Mouse (Mus musculus): ENCODE results near the gene Zfp706. TPM values are rescaled to one million over a fixed set of nuclear protein-coding genes. Genes with fewer than 3 reads are reported as not detected.

Zfp706 gene
- total and polyA plus RNA-seq, 2 experiments from 2014 or later: 48.7 to 541 TPM

- Histone ChIP-seq H3K4me1 (ENCODE audit: control insufficient read depth, insufficient read depth) (no peaks in the 10 kb centered on the region), H3K4me3 (ENCODE audit: low read depth, low read length) (no peak overlapping the region), H3K27me3 (ENCODE audit: control insufficient read depth, insufficient read depth, low read length) (no peaks in the 10 kb centered on the region), H3K9me3 (replicated peaks; ENCODE audit: control insufficient read depth, low read length) (no peaks in the 10 kb centered on the region), H3K9ac (replicated peaks; ENCODE audit: low read depth, low read length) (no peak overlapping the region), H3K36me3 (replicated peaks; ENCODE audit: control insufficient read depth, insufficient read depth, low read length) (no peaks in the 10 kb centered on the region), H3K4me2 (ENCODE audit: low read depth, low read length) (no peak overlapping the region), H3K27ac (ENCODE audit: low read depth) (no peak overlapping the region)
- no peak for TF ChIP-seq EP300 (IDR thresholded peaks at IDR 0.05; ENCODE audit: low read depth)
- no peak for TF ChIP-seq CTCF (IDR thresholded peaks at IDR 0.05; ENCODE audit: low read depth)
- WGBS: 60% methylated on average over 2 of the region's 2 CpGs
- DNase-seq (ENCODE audit: low spot score): no peak
- ATAC-seq (ENCODE audit: insufficient read depth, low read depth): no peak
Observed at GRCm38 (mm10) chr15:36950258-36950657, 57.3 kb downstream of the Zfp706 start.

- no peak overlapping the region for H3K4me3 ChIP-seq (ENCODE audit: low read depth, low read length)
- H3K36me3 ChIP-seq (replicated peaks; ENCODE audit: control insufficient read depth, insufficient read depth, low read length): no peaks in the 10 kb centered on the region
- no peak overlapping the region for H3K27ac ChIP-seq (ENCODE audit: low read depth)
- TF ChIP-seq EP300 (IDR thresholded peaks at IDR 0.05; ENCODE audit: low read depth): no peak
- no peak for TF ChIP-seq CTCF (IDR thresholded peaks at IDR 0.05; ENCODE audit: low read depth)
- no peaks in the 10 kb centered on the region for H3K9me3 ChIP-seq (replicated peaks; ENCODE audit: control insufficient read depth, low read length)
- whole genome bisulfite sequencing: 77% methylated on average over 22 of the region's 22 CpGs
- H3K4me1 ChIP-seq (ENCODE audit: control insufficient read depth, insufficient read depth): no peaks in the 10 kb centered on the region
- H3K4me2 ChIP-seq (ENCODE audit: low read depth, low read length): no peak overlapping the region
- no peak for ATAC-seq (ENCODE audit: insufficient read depth, low read depth)
- DNase-seq (ENCODE audit: low spot score): no peak
- no peaks in the 10 kb centered on the region for H3K27me3 ChIP-seq (ENCODE audit: control insufficient read depth, insufficient read depth, low read length)
- H3K9ac ChIP-seq (replicated peaks; ENCODE audit: low read depth, low read length): no peak overlapping the region
Observed at GRCm38 (mm10) chr15:36948866-36949546, 58.6 kb downstream of the Zfp706 start.

All from heart, postnatal 0 days (tissue).